Mouse (Mus musculus) heart, embryonic 14.5 days (tissue): Measurements from ENCODE around the gene Dpp7. TPM values are rescaled to one million over a fixed set of nuclear protein-coding genes. Genes with fewer than 3 reads are reported as not detected.

Source experiments
- ATAC-seq: fragments of 200-750 bp; cut with Nextera tagmentation; 2 replicates; pipeline ENCODE4 v1.8.0; 2017; ENCODE audit warnings: low read depth, moderate TSS enrichment; ENCODE audit not compliant: insufficient number of reproducible peaks, insufficient read depth, low FRiP score
- H3K27ac ChIP-seq, 2 experiments: fragments of 200-500 bp in 1 of 2; fragments of 300-500 bp in 1 of 2; sonication (generic) in 1 of 2; replicated peaks in 1 of 2; 2 replicates each; pipeline ENCODE4 v1.5.1; 2012 to 2014; ENCODE audit warnings: low read depth in 2 of 2, low read length in 2 of 2, control low read depth in 1 of 2, mild to moderate bottlenecking in 1 of 2, mixed read lengths in 1 of 2; ENCODE audit not compliant: control insufficient read depth in 1 of 2, insufficient read depth in 1 of 2
- H3K27me3 ChIP-seq: fragments of 300-500 bp; sonication (generic); 2 replicates; pipeline ENCODE4 v1.6.1; 2014; ENCODE audit warnings: mild to moderate bottlenecking, low read length, control low read depth; ENCODE audit not compliant: control insufficient read depth, insufficient read depth
- H3K36me3 ChIP-seq: fragments of 300-500 bp; sonication (generic); 2 replicates; pipeline ENCODE4 v1.6.1; 2014; ENCODE audit warnings: mild to moderate bottlenecking, control low read depth, low read length, mixed read lengths; ENCODE audit not compliant: control insufficient read depth, insufficient read depth
- H3K4me1 ChIP-seq, 2 experiments: fragments of 200-500 bp in 1 of 2; fragments of 300-500 bp in 1 of 2; sonication (generic) in 1 of 2; 2 replicates each; pipeline ENCODE4 v1.6.1; 2012 to 2014; ENCODE audit warnings: low read length in 2 of 2, control low read depth in 1 of 2, mixed read lengths in 1 of 2; ENCODE audit not compliant: control insufficient read depth in 2 of 2, insufficient read depth in 2 of 2
- H3K4me2 ChIP-seq: fragments of 300-500 bp; sonication (generic); 2 replicates; pipeline ENCODE4 v1.6.1; 2014; ENCODE audit warnings: mild to moderate bottlenecking, low read length
- H3K4me3 ChIP-seq, 2 experiments: fragments of 200-500 bp in 1 of 2; fragments of 300-500 bp in 1 of 2; sonication (generic) in 1 of 2; 2 replicates each; pipeline ENCODE4 v1.5.1; 2012 to 2014; ENCODE audit warnings: low read length in 2 of 2, mild to moderate bottlenecking in 2 of 2, control low read depth in 1 of 2, low read depth in 1 of 2, moderate library complexity in 1 of 2; ENCODE audit not compliant: control insufficient read depth in 1 of 2, insufficient read depth in 1 of 2
- H3K9ac ChIP-seq: fragments of 300-500 bp; sonication (generic); 2 replicates; pipeline ENCODE4 v1.6.1; 2014; ENCODE audit warnings: mild to moderate bottlenecking, low read length
- H3K9me3 ChIP-seq: fragments of 300-500 bp; sonication (generic); 2 replicates; pipeline ENCODE4 v1.6.1; 2016; ENCODE audit warnings: low read length, control low read depth; ENCODE audit not compliant: control insufficient read depth
- WGBS: fragments of 180-500 bp; shearing (Covaris S2); extraction: QIAGEN DNeasy Blood & Tissue Kit; methylation state at CpG from one replicate; pipeline ENCODE4 v1.1.7; 2014; 5-methylcytosine and 5-hydroxymethylcytosine counted together
- polyA plus RNA-seq: library from polyadenylated mRNA; unstranded; fragments of >200 nt; fragmentation: Nextera tagmentation; extraction: Ambion mirVana; gene quantifications from 2 replicates; pipeline ENCODE4 v1.2.1, GENCODE M21; 2014

Gene Dpp7
- polyA plus RNA-seq, result 11.5 and 12.4 TPM in 2 replicates

DNA sequence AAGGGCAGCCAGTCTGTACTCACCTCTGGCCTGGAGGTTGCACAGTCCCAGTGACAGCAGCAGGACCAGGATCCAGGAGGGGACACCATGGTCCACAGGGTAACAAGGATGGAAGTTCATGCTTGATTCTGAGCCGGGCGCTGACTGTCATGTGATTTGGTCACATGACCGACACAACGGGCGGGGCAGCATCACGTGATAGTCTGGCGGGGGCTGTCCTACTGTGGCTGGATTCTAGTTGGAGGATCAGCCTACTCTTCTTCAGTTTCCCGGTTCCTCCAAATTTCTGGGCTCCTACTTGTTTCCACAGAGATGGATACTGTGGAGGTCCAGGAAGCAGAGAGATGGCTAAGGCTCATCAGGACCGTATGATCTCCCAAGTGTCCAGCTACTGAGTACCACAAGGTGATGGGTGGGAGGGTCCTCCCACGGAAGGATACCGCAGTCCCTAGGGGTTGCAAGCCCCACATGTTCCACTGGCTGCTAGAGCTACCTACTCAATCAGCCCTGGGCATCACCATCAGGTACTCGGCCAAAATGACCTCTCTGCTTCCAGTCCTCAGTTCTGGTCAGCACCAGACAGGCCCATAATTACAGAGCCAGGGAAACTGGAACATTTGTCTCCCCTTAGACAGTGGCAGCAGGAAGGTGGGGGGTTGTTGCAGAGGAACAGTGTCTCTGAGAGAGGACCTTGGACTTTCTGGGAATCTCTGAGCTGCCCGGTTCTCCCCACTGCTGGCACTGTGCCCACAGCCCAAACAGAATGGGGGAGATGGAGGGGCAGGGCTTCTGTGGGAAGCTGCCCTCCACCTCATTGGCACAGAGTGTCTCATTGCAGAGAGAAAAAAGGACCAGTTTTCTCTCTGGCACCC lies at the start of gene Dpp7:
Dpp7 (minus strand) TSS at position 152 of the 872 bp plus-strand sequence.
- ATAC-seq, result peak; percentile 80
- 5% methylated on average over 13 of the region's 13 CpGs for WGBS
- Histone ChIP-seq H3K4me1 (peaks cover 10 to 14% of the 10 kb centered on the region in 2 experiments), H3K9me3 (no peaks in the 10 kb centered on the region), H3K27ac (no peak within 1 kb of the TSS), H3K9ac (peak within 1 kb of the TSS; percentile 67), H3K4me3 (peak within 1 kb of the TSS; percentile 54 to 56), H3K27me3 (no peaks in the 10 kb centered on the region), H3K4me2 (peak within 1 kb of the TSS; percentile 83), H3K36me3 (peaks cover 33% of the 10 kb centered on the region)

DNA sequence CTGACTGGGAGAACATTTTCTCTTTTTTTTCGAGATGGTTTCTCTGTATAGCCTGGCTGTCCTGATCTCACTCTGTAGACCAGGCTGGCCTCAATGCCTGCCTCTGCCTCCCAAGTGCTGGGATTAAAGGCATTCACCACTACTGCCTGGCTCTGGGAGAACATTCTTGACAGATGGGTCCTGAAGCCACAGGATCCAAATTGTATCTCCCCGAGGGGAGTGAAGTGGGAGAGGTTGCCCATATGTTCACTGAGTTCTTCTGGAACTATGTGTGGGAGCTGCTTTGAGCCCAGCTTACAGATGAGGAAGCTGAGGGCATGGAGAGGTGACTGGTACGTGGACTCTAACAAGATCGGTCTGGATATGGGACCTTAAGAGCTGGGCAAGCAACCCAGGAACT lies 47.8 kb upstream of the Dpp7 start:
- Histone ChIP-seq H3K9me3 (no peaks in the 10 kb centered on the region), H3K27ac (no peak overlapping the region), H3K4me2 (peak overlapping the region; percentile 71), H3K4me1 (peaks cover 0 to 6% of the 10 kb centered on the region in 2 experiments; a peak in 1 of 4 replicates), H3K9ac (no peak overlapping the region), H3K4me3 (no peak overlapping the region; a peak in 1 of 4 replicates), H3K36me3 (no peaks in the 10 kb centered on the region), H3K27me3 (peaks cover 65% of the 10 kb centered on the region)
- no peak for ATAC-seq
- WGBS, result 72% methylated on average over 4 of the region's 4 CpGs

- H3K9ac ChIP-seq, result peak overlapping the region; percentile 67
- H3K27ac ChIP-seq, result no peak overlapping the region
- no peaks in the 10 kb centered on the region for H3K9me3 ChIP-seq
- no peak for ATAC-seq
- H3K4me2 ChIP-seq, result peak overlapping the region; percentile 71
- H3K4me3 ChIP-seq, result peak overlapping the region; percentile 52 to 56
- H3K4me1 ChIP-seq, result peaks cover 0 to 6% of the 10 kb centered on the region in 2 experiments; a peak in 1 of 4 replicates
- peaks cover 72% of the 10 kb centered on the region for H3K27me3 ChIP-seq
- WGBS, result 2% methylated on average over 52 of the region's 54 CpGs
- H3K36me3 ChIP-seq, result no peaks in the 10 kb centered on the region
Measured at GRCm38 (mm10) chr2:25402972-25403601, 46.9 kb upstream of the Dpp7 start.

DNA sequence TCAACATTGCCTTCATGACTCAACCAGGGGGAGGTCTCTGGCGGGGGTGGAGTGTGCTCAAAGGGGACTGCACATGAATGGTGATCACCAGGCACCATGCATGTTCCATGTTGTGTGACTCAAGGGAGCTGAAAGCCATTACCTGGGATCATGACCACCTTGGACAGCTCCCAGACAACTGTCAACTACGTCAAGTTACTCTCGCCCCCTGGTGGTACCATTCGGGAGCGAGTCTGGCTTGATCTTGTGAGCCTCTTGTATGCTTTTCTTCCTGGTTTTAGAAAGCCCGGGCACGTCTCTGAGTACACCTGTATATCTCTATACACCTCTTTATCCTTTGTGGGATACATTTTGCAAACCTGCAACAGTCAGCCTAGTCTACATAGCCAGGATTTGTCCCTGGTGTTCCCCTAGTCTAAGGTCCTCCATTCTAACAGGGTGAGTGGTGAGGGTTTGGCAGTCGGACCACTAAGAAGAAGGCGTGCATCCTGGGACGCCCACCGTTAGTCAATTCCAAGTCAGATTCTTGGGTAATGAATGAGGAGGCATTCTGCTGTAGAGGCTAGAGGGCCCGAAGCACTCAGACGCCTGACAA lies 46.3 kb upstream of the Dpp7 start:
- Histone ChIP-seq H3K9ac (no peak overlapping the region), H3K4me2 (peak overlapping the region; percentile 71), H3K27ac (no peak overlapping the region), H3K27me3 (peaks cover 78% of the 10 kb centered on the region), H3K4me3 (peak overlapping the region; percentile 52 to 56), H3K4me1 (peaks cover 0 to 6% of the 10 kb centered on the region in 2 experiments; a peak in 1 of 4 replicates), H3K36me3 (no peaks in the 10 kb centered on the region), H3K9me3 (no peaks in the 10 kb centered on the region)
- no peak for ATAC-seq
- WGBS, result under 1% methylated on average over 13 of the region's 13 CpGs

- Histone ChIP-seq H3K4me3 (no peak overlapping the region), H3K4me2 (peak overlapping the region; percentile 22; the same call in 1 of the 2 replicates), H3K9me3 (no peaks in the 10 kb centered on the region), H3K27ac (no peak overlapping the region), H3K27me3 (peaks cover 89% of the 10 kb centered on the region), H3K9ac (no peak overlapping the region), H3K4me1 (peaks cover under 1 to 13% of the 10 kb centered on the region in 2 experiments; a peak in 3 of 4 replicates), H3K36me3 (no peaks in the 10 kb centered on the region)
- ATAC-seq, result no peak
- 2% methylated on average over 17 of the region's 17 CpGs for WGBS
Measured at GRCm38 (mm10) chr2:25400764-25401163, 44.6 kb upstream of the Dpp7 start.

- WGBS, result 18% methylated on average over 16 of the region's 16 CpGs
- H3K36me3 ChIP-seq, result no peaks in the 10 kb centered on the region
- no peak overlapping the region for H3K27ac ChIP-seq
- H3K9ac ChIP-seq, result no peak overlapping the region
- H3K4me2 ChIP-seq, result peak overlapping the region; percentile 22; the same call in 1 of the 2 replicates
- no peak for ATAC-seq
- peaks cover 93% of the 10 kb centered on the region for H3K27me3 ChIP-seq
- H3K4me1 ChIP-seq, result peaks cover 2 to 16% of the 10 kb centered on the region in 2 experiments; a peak in 3 of 4 replicates
- H3K4me3 ChIP-seq, result no peak overlapping the region
- H3K9me3 ChIP-seq, result no peaks in the 10 kb centered on the region
Measured at GRCm38 (mm10) chr2:25400291-25400690, 44.1 kb upstream of the Dpp7 start.

- H3K9me3 ChIP-seq, result no peaks in the 10 kb centered on the region
- no peak for ATAC-seq
- H3K9ac ChIP-seq, result no peak within 1 kb of the TSS
- no peak within 1 kb of the TSS for H3K27ac ChIP-seq
- 53% methylated on average over 8 of the region's 8 CpGs for WGBS
- peaks cover 9 to 24% of the 10 kb centered on the region in 2 experiments for H3K4me1 ChIP-seq
- H3K36me3 ChIP-seq, result no peaks in the 10 kb centered on the region
- no peak within 1 kb of the TSS for H3K4me3 ChIP-seq
- peaks cover 96% of the 10 kb centered on the region for H3K27me3 ChIP-seq
- no peak within 1 kb of the TSS for H3K4me2 ChIP-seq
Measured at GRCm38 (mm10) chr2:25399051-25399450, 42.9 kb upstream of the Dpp7 start, which contains the start of gene Npdc1. Gene Npdc1, plus strand, starts transcription at chr2:25399351.
